Mouse (Mus musculus) liver, embryonic 13.5 days (tissue): ENCODE data around the gene Sept14. TPM values are rescaled to one million over a fixed set of nuclear protein-coding genes. Genes with fewer than 3 reads are reported as not detected.

Source experiments
- ATAC-seq: fragments of 200-750 bp; cut with Nextera tagmentation; 2 replicates; pipeline ENCODE4 v1.8.0; 2017; ENCODE audit warnings: low read depth, mild to moderate bottlenecking, moderate number of reproducible peaks, moderate library complexity
- DNase-seq: peaks from one replicate; pipeline ENCODE4 v3.0.0; 2022
- H3K27ac ChIP-seq: fragments of 300-500 bp; sonication (generic); 2 replicates; pipeline ENCODE4 v1.5.1; 2015; ENCODE audit warnings: moderate library complexity, mild to moderate bottlenecking, inconsistent platforms
- H3K27me3 ChIP-seq: fragments of 300-500 bp; sonication (generic); 2 replicates; pipeline ENCODE4 v1.6.1; 2015; ENCODE audit warnings: mild to moderate bottlenecking, inconsistent platforms
- H3K36me3 ChIP-seq: fragments of 300-500 bp; sonication (generic); 2 replicates; pipeline ENCODE4 v1.6.1; 2015; ENCODE audit warnings: mild to moderate bottlenecking, inconsistent platforms
- H3K4me1 ChIP-seq: fragments of 300-500 bp; sonication (generic); replicated peaks from 2 replicates; pipeline ENCODE4 v1.6.1; 2015; ENCODE audit warnings: inconsistent platforms
- H3K4me2 ChIP-seq: fragments of 300-500 bp; sonication (generic); 2 replicates; pipeline ENCODE4 v1.6.1; 2015; ENCODE audit warnings: inconsistent platforms, mild to moderate bottlenecking, moderate library complexity
- H3K4me3 ChIP-seq: fragments of 300-500 bp; sonication (generic); replicated peaks from 2 replicates; pipeline ENCODE4 v1.5.1; 2015; ENCODE audit warnings: mild to moderate bottlenecking, inconsistent platforms
- H3K9ac ChIP-seq: fragments of 300-500 bp; sonication (generic); 2 replicates; pipeline ENCODE4 v1.6.1; 2015; ENCODE audit warnings: mild to moderate bottlenecking, inconsistent platforms
- H3K9me3 ChIP-seq: fragments of 300-500 bp; sonication (generic); replicated peaks from 2 replicates; pipeline ENCODE4 v1.6.1; 2016; ENCODE audit warnings: inconsistent platforms
- WGBS: fragments of 180-500 bp; shearing (Covaris S2); methylation state at CpG from one replicate; pipeline ENCODE4 v1.1.7; 2015; ENCODE audit not compliant: insufficient replicate concordance; 5-methylcytosine and 5-hydroxymethylcytosine counted together
- polyA plus RNA-seq: library from polyadenylated mRNA; unstranded; fragments of >200 nt; fragmentation: Nextera tagmentation; extraction: Ambion mirVana; gene quantifications from 2 replicates; pipeline ENCODE4 v1.2.1, GENCODE M21; 2015

Sept14 gene
- polyA plus RNA-seq, 1 experiment from 2014 or later = not detected

DNA sequence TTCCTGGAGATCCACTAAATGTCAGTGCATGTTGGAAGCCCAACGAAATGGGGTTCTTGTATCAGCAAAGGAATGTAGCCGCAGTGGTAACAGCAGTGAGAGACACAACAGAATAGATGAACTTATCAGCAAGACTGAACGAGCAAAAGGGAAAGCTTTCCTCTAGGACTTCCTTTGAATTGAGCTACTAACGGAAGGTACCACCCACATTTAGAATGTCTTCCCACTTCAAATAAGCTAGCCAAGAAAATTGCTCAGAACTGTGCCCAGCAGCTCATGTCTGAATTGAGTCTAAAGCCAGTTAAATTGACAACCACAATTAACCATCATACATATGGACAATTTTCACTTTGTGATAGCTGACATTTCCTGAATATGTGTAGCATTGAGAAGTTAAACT is 40.5 kb downstream of the Sept14 start:
- WGBS = 58% methylated on average over 4 of the region's 4 CpGs
- Histone ChIP-seq H3K27me3 (no peaks in the 10 kb centered on the region), H3K27ac (no peak overlapping the region), H3K9ac (no peak overlapping the region), H3K36me3 (no peaks in the 10 kb centered on the region), H3K4me2 (no peak overlapping the region), H3K9me3 (no peaks in the 10 kb centered on the region), H3K4me1 (peaks cover 7% of the 10 kb centered on the region), H3K4me3 (no peak overlapping the region)
- DNase-seq = no peak
- ATAC-seq = no peak

DNA sequence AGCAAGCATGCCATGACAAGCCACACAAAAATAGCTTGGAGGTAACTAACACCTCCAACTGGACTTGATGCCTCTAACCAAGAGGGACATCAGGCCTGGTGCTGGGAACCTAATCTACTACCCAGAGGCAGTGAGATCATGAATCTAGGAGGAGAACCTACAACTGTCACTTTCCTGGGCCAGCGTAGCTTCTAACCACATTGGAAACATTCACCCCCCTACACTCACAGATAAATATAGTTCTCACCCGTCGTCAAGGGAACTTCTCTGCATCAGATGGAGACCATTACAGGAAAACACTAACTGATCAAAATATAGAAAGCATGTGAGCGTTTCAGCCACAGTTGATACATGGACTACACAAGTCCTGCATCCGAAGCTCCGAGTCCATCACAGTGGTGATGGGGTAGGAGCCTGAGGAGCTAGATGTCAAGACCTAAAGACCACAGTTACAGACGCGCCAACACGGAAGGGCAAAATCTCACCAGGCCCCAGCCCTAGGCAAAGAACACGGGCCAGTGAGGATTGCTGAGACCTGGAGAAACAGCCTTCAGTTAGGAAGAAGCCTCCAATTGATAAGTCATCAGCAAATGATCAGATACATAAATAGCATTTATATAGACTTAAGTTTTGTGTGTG is 41.9 kb downstream of the Sept14 start:
- no peak for ATAC-seq
- 70% methylated on average over 10 of the region's 10 CpGs for WGBS

DNA sequence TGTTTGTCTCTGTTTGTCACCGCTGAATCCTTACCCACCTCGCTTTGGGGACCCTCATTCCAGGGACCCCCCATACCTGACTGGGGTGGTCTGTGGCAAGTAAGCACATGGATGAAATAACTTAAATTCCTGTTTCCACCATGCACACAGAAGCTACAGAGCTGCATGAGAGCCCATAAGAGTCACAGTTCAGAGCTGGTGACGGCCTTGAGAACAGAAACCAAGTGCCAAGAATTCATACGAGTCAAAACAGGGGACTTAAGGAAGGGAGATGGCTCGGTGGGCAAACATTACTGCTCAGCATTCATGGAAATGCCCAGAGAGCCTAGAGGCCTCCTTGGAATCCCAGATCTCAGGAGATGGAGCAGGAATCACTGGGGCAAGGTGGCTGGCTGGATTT is 44.2 kb downstream of the Sept14 start:
- WGBS = 74% methylated on average over 5 of the region's 5 CpGs
- H3K9ac ChIP-seq = no peak overlapping the region
- H3K4me3 ChIP-seq = no peak overlapping the region
- DNase-seq (no peak), ATAC-seq (no peak)
- peaks cover 2% of the 10 kb centered on the region for H3K4me1 ChIP-seq
- H3K27me3 ChIP-seq = no peaks in the 10 kb centered on the region
- no peak overlapping the region for H3K4me2 ChIP-seq
- peaks cover 10% of the 10 kb centered on the region; the same call in 1 of the 2 replicates for H3K36me3 ChIP-seq
- H3K27ac ChIP-seq = no peak overlapping the region
- H3K9me3 ChIP-seq = no peaks in the 10 kb centered on the region

More for the DNA sequence above, 41.9 kb downstream of the Sept14 start:
- no peaks in the 10 kb centered on the region for H3K36me3 ChIP-seq
- no peak overlapping the region for H3K27ac ChIP-seq
- no peak overlapping the region for H3K4me3 ChIP-seq
- no peaks in the 10 kb centered on the region for H3K9me3 ChIP-seq
- H3K4me1 ChIP-seq = peaks cover 7% of the 10 kb centered on the region
- DNase-seq = no peak
- no peaks in the 10 kb centered on the region for H3K27me3 ChIP-seq
- no peak overlapping the region for H3K4me2 ChIP-seq
- H3K9ac ChIP-seq = no peak overlapping the region

DNA sequence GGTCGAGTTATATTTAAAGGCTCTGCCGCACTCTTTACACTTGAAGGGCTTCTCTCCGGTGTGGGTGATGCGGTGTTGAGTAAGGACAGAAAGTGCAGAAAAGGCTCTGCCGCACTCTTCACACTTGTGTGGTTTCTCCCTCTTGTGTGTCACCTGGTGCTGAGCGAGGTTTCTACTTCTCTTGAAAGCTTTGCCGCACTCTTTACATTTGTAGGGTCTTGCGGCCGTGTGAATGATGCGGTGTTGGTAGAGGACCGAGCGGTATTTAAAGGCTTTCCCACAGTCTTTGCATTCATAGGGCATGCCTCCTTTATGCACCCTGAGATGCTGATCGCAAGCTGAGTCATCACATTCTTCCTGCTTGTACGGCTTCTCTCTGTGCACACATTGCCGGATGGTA is 50.4 kb downstream of the Sept14 start:
- Histone ChIP-seq H3K9me3 (no peaks in the 10 kb centered on the region), H3K27me3 (no peaks in the 10 kb centered on the region), H3K4me3 (no peak overlapping the region), H3K4me2 (no peak overlapping the region), H3K36me3 (peaks cover 31% of the 10 kb centered on the region), H3K27ac (no peak overlapping the region), H3K4me1 (no peaks in the 10 kb centered on the region), H3K9ac (no peak overlapping the region)
- ATAC-seq (no peak), DNase-seq (no peak)
- WGBS = 89% methylated on average over 15 of the region's 15 CpGs

DNA sequence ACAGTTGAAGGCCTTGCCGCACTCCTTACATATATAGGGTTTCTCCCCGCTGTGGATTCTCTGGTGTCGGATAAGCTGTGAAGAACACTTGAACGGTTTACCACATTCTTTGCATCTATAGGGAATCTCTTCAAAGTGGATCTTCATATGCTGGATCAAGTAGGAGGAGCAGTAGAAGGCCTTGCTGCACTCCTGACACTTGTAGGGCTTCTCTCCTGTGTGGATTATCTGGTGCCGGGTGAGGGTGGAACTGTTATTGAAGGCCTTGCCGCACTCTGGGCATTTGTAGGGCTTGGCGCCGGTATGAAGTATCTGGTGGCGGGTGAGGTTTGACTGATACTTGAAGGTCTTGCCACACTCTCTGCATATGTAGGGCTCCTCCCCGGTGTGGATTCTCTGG is 51.3 kb downstream of the Sept14 start:
- WGBS = 86% methylated on average over 10 of the region's 10 CpGs
- Histone ChIP-seq H3K4me1 (no peaks in the 10 kb centered on the region), H3K9ac (no peak overlapping the region), H3K4me3 (no peak overlapping the region), H3K27ac (no peak overlapping the region), H3K36me3 (peaks cover 31% of the 10 kb centered on the region), H3K27me3 (no peaks in the 10 kb centered on the region), H3K9me3 (no peaks in the 10 kb centered on the region), H3K4me2 (no peak overlapping the region)
- no peak for DNase-seq
- ATAC-seq = no peak

DNA sequence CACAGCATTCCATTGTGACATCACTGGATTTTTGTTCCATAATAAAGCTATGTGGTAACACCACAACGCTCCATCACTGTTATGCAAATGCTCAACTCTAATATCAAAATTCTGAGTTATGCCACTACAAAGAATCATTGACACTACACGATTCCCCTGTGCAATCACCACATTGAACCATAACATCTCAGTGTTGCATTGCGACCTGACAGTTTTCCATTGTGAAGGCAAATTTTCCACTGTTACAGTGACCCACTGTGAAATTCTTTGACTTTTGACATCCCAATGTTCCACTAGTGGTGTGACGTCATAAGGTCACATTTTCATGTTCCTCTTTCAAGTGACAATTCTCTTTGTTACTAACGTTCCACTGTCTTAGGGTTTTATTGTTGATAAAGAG is 57.5 kb downstream of the Sept14 start:
- no peaks in the 10 kb centered on the region for H3K36me3 ChIP-seq
- H3K9ac ChIP-seq = no peak overlapping the region
- no peaks in the 10 kb centered on the region for H3K9me3 ChIP-seq
- no peak overlapping the region for H3K4me2 ChIP-seq
- H3K4me1 ChIP-seq = no peaks in the 10 kb centered on the region
- no peak overlapping the region for H3K27ac ChIP-seq
- DNase-seq = no peak
- no peaks in the 10 kb centered on the region for H3K27me3 ChIP-seq
- ATAC-seq = no peak
- 72% methylated on average over 5 of the region's 5 CpGs for WGBS
- H3K4me3 ChIP-seq = no peak overlapping the region

Other genes starting within 250 kb of the Sept14 start
- 16.0 and 20.7 TPM in 2 replicates for gene Sfswap, start 207.3 kb downstream of the Sept14 start, polyA plus RNA-seq
- 0.25 and 0.30 TPM in 2 replicates for gene Mmp17, start 124.3 kb downstream of the Sept14 start, polyA plus RNA-seq
- 0.73 and 0.94 TPM in 2 replicates for gene Zfp11, start 38.4 kb downstream of the Sept14 start, polyA plus RNA-seq
- 131 and 133 TPM in 2 replicates for gene Mrps17, start 7.0 kb upstream of the Sept14 start, polyA plus RNA-seq
- 28.4 and 29.7 TPM in 2 replicates for gene Nipsnap2, start 16.6 kb upstream of the Sept14 start, polyA plus RNA-seq
- 82.6 and 91.1 TPM in 2 replicates for gene Psph, start 78.9 kb upstream of the Sept14 start, polyA plus RNA-seq
- gene Sumf2, start 138.5 kb upstream of the Sept14 start, polyA plus RNA-seq = 24.9 and 35.0 TPM in 2 replicates
- 596 and 645 TPM in 2 replicates for gene Chchd2, start 179.0 kb upstream of the Sept14 start, polyA plus RNA-seq
- gene Zbed5, start 187.2 kb upstream of the Sept14 start, polyA plus RNA-seq = 1.00 and 1.1 TPM in 2 replicates
- gene Phkg1, start 190.0 kb upstream of the Sept14 start, polyA plus RNA-seq = 0.18 and 0.22 TPM in 2 replicates
- 0.31 and 1.0 TPM in 2 replicates for gene Nupr1l, start 200.0 kb upstream of the Sept14 start, polyA plus RNA-seq
- 22.9 and 29.4 TPM in 2 replicates for gene Vkorc1l1, start 233.5 kb upstream of the Sept14 start, polyA plus RNA-seq